11 mouse cellular contexts compared by ENCODE assay signal in genomic region chr1:152617745-152618342, GRCm38 (mm10).
DNase-seq lines count a peak whose midpoint lies in the region; ATAC-seq and TF ChIP-seq lines count a peak whose summit lies in the region.
"Had no signal": no experiment of that assay in that cellular context is flagged by ENCODE, and none has a peak within 500 bp of the region (broad histone marks: within the 10 kb centered on the region; RNA-seq: fewer than 3 reads in every experiment).

No protein-coding gene starts in this region.

- peaks cover 4% of the 10 kb centered on the region; the same call in 1 of the 2 replicates for H3K36me3 ChIP-seq in kidney, adult 2 months (ENCODE audit: control insufficient read depth, insufficient read depth, low read length)
- H3K36me3 ChIP-seq in heart, embryonic 13.5 days = peaks cover 73% of the 10 kb centered on the region
- H3K36me3 ChIP-seq in macrophage (ENCODE audit: inconsistent target) = peaks cover 11% of the 10 kb centered on the region

- peaks cover 55% of the 10 kb centered on the region for H3K4me1 ChIP-seq in kidney, adult 2 months (ENCODE audit: control insufficient read depth, insufficient read depth, low read length)
- H3K4me1 ChIP-seq in bone marrow, adult 2 months (ENCODE audit: control insufficient read depth, insufficient read depth, low read length) = peaks cover 5% of the 10 kb centered on the region
- H3K4me1 ChIP-seq in heart, embryonic 13.5 days = peaks cover 99% of the 10 kb centered on the region

- no peak for TF ChIP-seq CTCF in kidney, adult 2 months (conservative IDR thresholded peaks at IDR 0.05; ENCODE audit: insufficient read depth, insufficient read length, low read depth, low read length)
- no peak for TF ChIP-seq CTCF in bone marrow, adult 2 months (IDR thresholded peaks at IDR 0.05; ENCODE audit: control insufficient read depth, insufficient read depth, low read length)

- TF ChIP-seq POLR2A in kidney, adult 2 months (IDR thresholded peaks at IDR 0.05; ENCODE audit: low read depth, low read length) = no peak
- TF ChIP-seq POLR2A in bone marrow, adult 2 months (IDR thresholded peaks at IDR 0.05; ENCODE audit: borderline replicate concordance, control insufficient read depth, low read depth, low read length) = no peak

- peak overlapping the region; percentile 70 for H3K9ac ChIP-seq in heart, embryonic 13.5 days
- H3K9ac ChIP-seq: embryonic facial prominence, embryonic 15.5 days had no signal

- no peak for DNase-seq in kidney, adult 2 months
- no peak for DNase-seq in kidney, adult 18-20 months
- no peak for DNase-seq in left cerebral cortex, postnatal 25 days (ENCODE audit: low spot score in 2 of 2)
- no peak for DNase-seq in spleen, adult 12 weeks (ENCODE audit: low spot score)
- DNase-seq: cerebellum, adult 11-12 months; gastrocnemius, postnatal 10 days; kidney, adult 9 months had no signal

- H3K79me2 ChIP-seq in macrophage (ENCODE audit: inconsistent target) = peaks cover 74% of the 10 kb centered on the region; the same call in 1 of the 2 replicates

- no peak overlapping the region for H3K4me3 ChIP-seq in kidney, adult 2 months (ENCODE audit: insufficient read depth, low read depth, low read length)
- H3K4me3 ChIP-seq in bone marrow, adult 2 months (replicated peaks; ENCODE audit: control insufficient read depth, low read depth, low read length) = no peak overlapping the region
- H3K4me3 ChIP-seq in heart, embryonic 13.5 days = no peak overlapping the region
- H3K4me3 ChIP-seq in macrophage (ENCODE audit: inconsistent target) = no peak overlapping the region
- H3K4me3 ChIP-seq: embryonic facial prominence, embryonic 15.5 days had no signal

- no peak for ATAC-seq in heart, embryonic 13.5 days (ENCODE audit: extremely low read depth, insufficient number of reproducible peaks, low FRiP score, low TSS enrichment)

- no peak overlapping the region for H3K4me2 ChIP-seq in heart, embryonic 13.5 days
- H3K4me2 ChIP-seq: embryonic facial prominence, embryonic 15.5 days had no signal

- H3K27ac ChIP-seq in kidney, adult 2 months (ENCODE audit: insufficient read depth, low read depth, low read length) = peak overlapping the region; percentile 80
- H3K27ac ChIP-seq in bone marrow, adult 2 months (ENCODE audit: control insufficient read depth, insufficient read depth, low read depth, low read length, poor library complexity) = peak overlapping the region; percentile 28; the same call in 1 of the 2 replicates
- H3K27ac ChIP-seq in heart, embryonic 13.5 days (replicated peaks) = peak overlapping the region; percentile 81
- H3K27ac ChIP-seq in macrophage = peak overlapping the region; percentile 59
- H3K27ac ChIP-seq: embryonic facial prominence, embryonic 15.5 days had no signal

- intact Hi-C loops in left cerebral cortex, postnatal 25 days (cut with DNase I) = no loop called here

- 38% methylated on average over 10 of the region's 10 CpGs for WGBS in kidney, adult 2 months
- 14% methylated on average over 10 of the region's 10 CpGs for WGBS in bone marrow, adult 2 months
- 41% methylated on average over 10 of the region's 10 CpGs for WGBS in heart, embryonic 13.5 days
- WGBS in macrophage (ENCODE audit: missing documents) = 38% methylated on average over 10 of the region's 10 CpGs

- H3K9me3 ChIP-seq in heart, embryonic 13.5 days = no peaks in the 10 kb centered on the region

- no peaks in the 10 kb centered on the region for H3K27me3 ChIP-seq in kidney, adult 2 months (replicated peaks; ENCODE audit: control insufficient read depth, insufficient read depth, low read length)
- no peaks in the 10 kb centered on the region for H3K27me3 ChIP-seq in heart, embryonic 13.5 days (replicated peaks)
- H3K27me3 ChIP-seq: embryonic facial prominence, embryonic 15.5 days had no signal

Comparison
In these comparisons a context has a peak if more than half of its experiments do, and no peak if none do; other contexts are left out.
1. H3K27ac ChIP-seq: peak in every context shown above with its lines; median percentile 81 in heart, embryonic 13.5 days; 80 in kidney, adult 2 months; 59 in macrophage; 28 in bone marrow, adult 2 months.